Mouse (Mus musculus) frontal cortex, postnatal 14 days (tissue): Measurements from ENCODE around the gene Pglyrp1.
A peak's percentile ranks its signal among the peaks of the same experiment; 100 is the strongest.

ENCODE experiments used
- DNase-seq, 2 experiments: peaks; one replicate each; pipeline ENCODE4 v3.0.0; 2022; ENCODE audit warnings: low spot score in 2 of 2

Gene Pglyrp1

GRCm38 (mm10) chr7:18926041-18926790 lies 55.1 kb downstream of the Pglyrp1 start:
- peak in 1 of 2 experiments; percentile 53 for DNase-seq

GRCm38 (mm10) chr7:18926911-18927310 lies 55.8 kb downstream of the Pglyrp1 start:
- DNase-seq = no peak

GRCm38 (mm10) chr7:18927759-18928158 lies 56.6 kb downstream of the Pglyrp1 start:
- DNase-seq = no peak
